Mouse (Mus musculus): ENCODE measurements around the gene Id2. TPM values are rescaled to one million over a fixed set of nuclear protein-coding genes. Genes with fewer than 3 reads are reported as not detected.

The Id2 gene
- polyA plus RNA-seq, 1 experiment from 2014 or later, result 754 TPM

GRCm38 (mm10) chr12:25110682-25111078 lies 13.7 kb upstream of the Id2 start:
- 0 out of 2 replicates have a peak, but pooled peaks cover 3% of the 10 kb centered on the region for H3K4me1 ChIP-seq (replicated peaks; ENCODE audit: insufficient read depth, low read length)
- H3K9ac ChIP-seq (ENCODE audit: low read depth, low read length), result no peak overlapping the region
- no peak overlapping the region for H3K4me2 ChIP-seq (ENCODE audit: low read length)
- H3K27ac ChIP-seq, result no peak overlapping the region
- H3K27me3 ChIP-seq (ENCODE audit: insufficient read depth, low read length), result no peaks in the 10 kb centered on the region
- ATAC-seq (replicated peaks; ENCODE audit: low FRiP score, low read depth) (no peak), DNase-seq (ENCODE audit: low spot score) (no peak)
- no peak overlapping the region for H3K4me3 ChIP-seq (replicated peaks; ENCODE audit: low read depth, low read length)
- no peaks in the 10 kb centered on the region for H3K36me3 ChIP-seq (ENCODE audit: insufficient read depth, low read length)
- no peaks in the 10 kb centered on the region for H3K9me3 ChIP-seq (replicated peaks; ENCODE audit: low read length)
- TF ChIP-seq CTCF (IDR thresholded peaks at IDR 0.05; ENCODE audit: low read depth), result no peak
- WGBS, result 70% methylated on average over 7 of the region's 7 CpGs

GRCm38 (mm10) chr12:25109971-25110681 lies 13.2 kb upstream of the Id2 start:
- Histone ChIP-seq H3K27me3 (ENCODE audit: insufficient read depth, low read length) (no peaks in the 10 kb centered on the region), H3K9me3 (replicated peaks; ENCODE audit: low read length) (no peaks in the 10 kb centered on the region), H3K4me1 (replicated peaks; ENCODE audit: insufficient read depth, low read length) (0 out of 2 replicates have a peak, but pooled peaks cover 3% of the 10 kb centered on the region), H3K4me3 (replicated peaks; ENCODE audit: low read depth, low read length) (no peak overlapping the region), H3K4me2 (ENCODE audit: low read length) (no peak overlapping the region), H3K36me3 (ENCODE audit: insufficient read depth, low read length) (no peaks in the 10 kb centered on the region), H3K27ac (peak overlapping the region; percentile 19; the same call in 1 of the 2 replicates), H3K9ac (ENCODE audit: low read depth, low read length) (no peak overlapping the region)
- DNase-seq (ENCODE audit: low spot score) (no peak), ATAC-seq (replicated peaks; ENCODE audit: low FRiP score, low read depth) (no peak)
- 60% methylated on average over 7 of the region's 7 CpGs for WGBS
- TF ChIP-seq CTCF (IDR thresholded peaks at IDR 0.05; ENCODE audit: low read depth), result no peak

- Histone ChIP-seq H3K9me3 (replicated peaks; ENCODE audit: low read length) (no peaks in the 10 kb centered on the region), H3K9ac (ENCODE audit: low read depth, low read length) (no peak overlapping the region), H3K4me2 (ENCODE audit: low read length) (no peak overlapping the region), H3K27ac (peak overlapping the region; percentile 54), H3K27me3 (ENCODE audit: insufficient read depth, low read length) (no peaks in the 10 kb centered on the region), H3K4me1 (replicated peaks; ENCODE audit: insufficient read depth, low read length) (peaks cover 9% of the 10 kb centered on the region; the same call in 1 of the 2 replicates), H3K36me3 (ENCODE audit: insufficient read depth, low read length) (no peaks in the 10 kb centered on the region), H3K4me3 (replicated peaks; ENCODE audit: low read depth, low read length) (no peak overlapping the region)
- ATAC-seq (replicated peaks; ENCODE audit: low FRiP score, low read depth) (peak; percentile 67), DNase-seq (ENCODE audit: low spot score) (no peak)
- TF ChIP-seq CTCF (IDR thresholded peaks at IDR 0.05; ENCODE audit: low read depth), result no peak
- 60% methylated on average over 2 of the region's 2 CpGs for WGBS
These were observed 11.9 kb upstream of the Id2 start for GRCm38 (mm10) chr12:25108865-25109264.

GRCm38 (mm10) chr12:25104541-25104940 lies 7.6 kb upstream of the Id2 start:
- no peak for ATAC-seq (replicated peaks; ENCODE audit: low FRiP score, low read depth)
- H3K27me3 ChIP-seq (ENCODE audit: insufficient read depth, low read length), result no peaks in the 10 kb centered on the region
- no peak overlapping the region for H3K4me2 ChIP-seq (ENCODE audit: low read length)
- no peak overlapping the region for H3K9ac ChIP-seq (ENCODE audit: low read depth, low read length)
- H3K9me3 ChIP-seq (replicated peaks; ENCODE audit: low read length), result no peaks in the 10 kb centered on the region
- peak; percentile 54 for DNase-seq (ENCODE audit: low spot score)
- peaks cover 12% of the 10 kb centered on the region for H3K4me1 ChIP-seq (replicated peaks; ENCODE audit: insufficient read depth, low read length)
- H3K36me3 ChIP-seq (ENCODE audit: insufficient read depth, low read length), result no peaks in the 10 kb centered on the region
- H3K4me3 ChIP-seq (replicated peaks; ENCODE audit: low read depth, low read length), result no peak overlapping the region
- no peak overlapping the region for H3K27ac ChIP-seq
- no peak for TF ChIP-seq CTCF (IDR thresholded peaks at IDR 0.05; ENCODE audit: low read depth)

GRCm38 (mm10) chr12:25103911-25104310 lies 7.0 kb upstream of the Id2 start:
- Histone ChIP-seq H3K36me3 (ENCODE audit: insufficient read depth, low read length) (no peaks in the 10 kb centered on the region), H3K27me3 (ENCODE audit: insufficient read depth, low read length) (no peaks in the 10 kb centered on the region), H3K9ac (ENCODE audit: low read depth, low read length) (no peak overlapping the region), H3K4me1 (replicated peaks; ENCODE audit: insufficient read depth, low read length) (peaks cover 12% of the 10 kb centered on the region), H3K9me3 (replicated peaks; ENCODE audit: low read length) (no peaks in the 10 kb centered on the region), H3K4me3 (replicated peaks; ENCODE audit: low read depth, low read length) (no peak overlapping the region), H3K27ac (no peak overlapping the region), H3K4me2 (ENCODE audit: low read length) (no peak overlapping the region)
- peak; percentile 41 for DNase-seq (ENCODE audit: low spot score)
- no peak for TF ChIP-seq CTCF (IDR thresholded peaks at IDR 0.05; ENCODE audit: low read depth)
- no peak for ATAC-seq (replicated peaks; ENCODE audit: low FRiP score, low read depth)
- WGBS, result 43% methylated on average over 6 of the region's 6 CpGs

- peaks cover 21% of the 10 kb centered on the region for H3K4me1 ChIP-seq (replicated peaks; ENCODE audit: insufficient read depth, low read length)
- H3K9me3 ChIP-seq (replicated peaks; ENCODE audit: low read length), result no peaks in the 10 kb centered on the region
- no peak for TF ChIP-seq CTCF (IDR thresholded peaks at IDR 0.05; ENCODE audit: low read depth)
- WGBS, result 16% methylated on average over 5 of the region's 5 CpGs
- no peak for ATAC-seq (replicated peaks; ENCODE audit: low FRiP score, low read depth)
- H3K36me3 ChIP-seq (ENCODE audit: insufficient read depth, low read length), result no peaks in the 10 kb centered on the region
- H3K27ac ChIP-seq, result peak overlapping the region; percentile 97
- H3K4me2 ChIP-seq (ENCODE audit: low read length), result peak overlapping the region; percentile 95
- no peak overlapping the region for H3K4me3 ChIP-seq (replicated peaks; ENCODE audit: low read depth, low read length)
- no peaks in the 10 kb centered on the region for H3K27me3 ChIP-seq (ENCODE audit: insufficient read depth, low read length)
- DNase-seq (ENCODE audit: low spot score), result no peak
- peak overlapping the region; percentile 71; the same call in 1 of the 2 replicates for H3K9ac ChIP-seq (ENCODE audit: low read depth, low read length)
These were observed 4.4 kb upstream of the Id2 start for GRCm38 (mm10) chr12:25101389-25101788.

Data from kidney, postnatal 0 days (tissue).